Mouse (Mus musculus) midbrain, embryonic 14.5 days (tissue): Measurements from ENCODE around the gene Ppih. TPM values are rescaled to one million over a fixed set of nuclear protein-coding genes. Genes with fewer than 3 reads are reported as not detected.
"Not testable (repeated sequence)": the region's sequence is repeated elsewhere in the genome, so short reads cannot be mapped to it uniquely, and the experiment has no call there.

Source experiments
- ATAC-seq: fragments of 200-750 bp; cut with Nextera tagmentation; 2 replicates; pipeline ENCODE4 v1.8.0; 2017; ENCODE audit warnings: moderate number of reproducible peaks, moderate library complexity; ENCODE audit not compliant: low FRiP score, low TSS enrichment
- DNase-seq: peaks from one replicate; pipeline ENCODE4 v3.0.0-alpha.2; 2015
- H3K27ac ChIP-seq: fragments of 300-500 bp; sonication (generic); replicated peaks from 2 replicates; pipeline ENCODE4 v1.5.1; 2014; ENCODE audit warnings: mild to moderate bottlenecking, low read depth, low read length, moderate library complexity
- H3K27me3 ChIP-seq: fragments of 300-500 bp; sonication (generic); 2 replicates; pipeline ENCODE4 v1.6.1; 2014; ENCODE audit warnings: low read length, control low read depth, mixed read lengths; ENCODE audit not compliant: control insufficient read depth, insufficient read depth
- H3K36me3 ChIP-seq: fragments of 300-500 bp; sonication (generic); 2 replicates; pipeline ENCODE4 v1.6.1; 2014; ENCODE audit warnings: low read length, control low read depth; ENCODE audit not compliant: control insufficient read depth, insufficient read depth
- H3K4me1 ChIP-seq: fragments of 300-500 bp; sonication (generic); 2 replicates; pipeline ENCODE4 v1.6.1; 2014; ENCODE audit warnings: mild to moderate bottlenecking, antibody characterized with exemption, low read length, control low read depth; ENCODE audit not compliant: control insufficient read depth, insufficient read depth
- H3K4me2 ChIP-seq: fragments of 300-500 bp; sonication (generic); 2 replicates; pipeline ENCODE4 v1.6.1; 2014; ENCODE audit warnings: mild to moderate bottlenecking, low read length, moderate library complexity
- H3K4me3 ChIP-seq: fragments of 300-500 bp; sonication (generic); replicated peaks from 2 replicates; pipeline ENCODE4 v1.5.1; 2014; ENCODE audit warnings: low read depth, low read length
- H3K9ac ChIP-seq: fragments of 300-500 bp; sonication (generic); replicated peaks from 2 replicates; pipeline ENCODE4 v1.6.1; 2014; ENCODE audit warnings: mild to moderate bottlenecking, low read length, moderate library complexity
- H3K9me3 ChIP-seq: fragments of 300-500 bp; sonication (generic); 2 replicates; pipeline ENCODE4 v1.6.1; 2016; ENCODE audit warnings: low read length, control low read depth, mixed read lengths; ENCODE audit not compliant: control insufficient read depth
- WGBS: fragments of 180-500 bp; shearing (Covaris S2); extraction: QIAGEN DNeasy Blood & Tissue Kit; methylation state at CpG from one replicate; pipeline ENCODE4 v1.1.7; 2014; 5-methylcytosine and 5-hydroxymethylcytosine counted together
- polyA plus RNA-seq: library from polyadenylated mRNA; unstranded; fragments of >200 nt; fragmentation: Nextera tagmentation; extraction: Ambion mirVana; gene quantifications from 2 replicates; pipeline ENCODE4 v1.2.1, GENCODE M21; 2014

Gene Ppih
- polyA plus RNA-seq, 1 experiment from 2014 or later: 57.6 TPM

DNA sequence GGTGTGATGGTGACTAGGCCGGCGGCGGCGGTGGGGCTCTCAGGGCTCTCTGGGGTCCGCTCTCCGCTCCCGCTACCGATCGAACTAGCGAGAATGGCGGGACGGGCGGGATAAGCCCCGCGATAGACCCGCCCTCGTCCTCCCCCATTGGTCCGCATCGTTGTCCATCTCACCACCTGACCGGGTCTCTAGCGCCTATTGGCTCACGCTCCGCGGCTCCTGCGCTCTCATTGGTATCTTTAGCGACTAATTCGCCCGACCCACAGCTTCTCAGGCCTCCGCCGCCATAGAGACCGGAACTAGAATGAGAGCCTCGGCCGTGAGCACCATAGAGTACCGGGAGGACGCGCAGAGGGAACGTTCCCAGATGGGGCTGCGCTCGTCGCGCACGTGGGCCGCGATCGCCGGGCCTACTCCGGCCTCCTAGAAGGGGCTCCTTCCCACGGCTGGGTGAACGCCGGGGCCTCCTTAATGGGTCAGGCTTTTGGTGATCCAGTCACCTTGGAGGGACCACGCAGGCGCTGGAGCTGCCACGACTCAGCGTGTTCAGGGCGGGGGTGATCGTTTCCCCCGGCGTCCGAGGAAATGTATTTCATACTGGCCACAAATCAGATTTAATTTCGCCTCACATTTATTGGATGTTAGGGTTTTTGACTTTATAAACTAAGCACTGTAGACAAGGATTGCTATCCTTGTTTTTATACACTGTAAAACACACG is 25.8 kb downstream of the Ppih start, which contains the start of gene Ybx1:
Ybx1 (minus strand) TSS at position 190 of the 719 bp plus-strand sequence.
- ATAC-seq (peak; percentile 99), DNase-seq (peak; percentile 99)
- Histone ChIP-seq H3K27me3 (no peaks in the 10 kb centered on the region), H3K4me2 (peak within 1 kb of the TSS; percentile 72), H3K9me3 (no peaks in the 10 kb centered on the region), H3K4me1 (peaks cover 17% of the 10 kb centered on the region), H3K9ac (peak within 1 kb of the TSS; percentile 85), H3K36me3 (peaks cover 6% of the 10 kb centered on the region; the same call in 1 of the 2 replicates), H3K27ac (peak within 1 kb of the TSS; percentile 93), H3K4me3 (peak within 1 kb of the TSS; percentile 93)
- under 1% methylated on average over 61 of the region's 61 CpGs for WGBS

DNA sequence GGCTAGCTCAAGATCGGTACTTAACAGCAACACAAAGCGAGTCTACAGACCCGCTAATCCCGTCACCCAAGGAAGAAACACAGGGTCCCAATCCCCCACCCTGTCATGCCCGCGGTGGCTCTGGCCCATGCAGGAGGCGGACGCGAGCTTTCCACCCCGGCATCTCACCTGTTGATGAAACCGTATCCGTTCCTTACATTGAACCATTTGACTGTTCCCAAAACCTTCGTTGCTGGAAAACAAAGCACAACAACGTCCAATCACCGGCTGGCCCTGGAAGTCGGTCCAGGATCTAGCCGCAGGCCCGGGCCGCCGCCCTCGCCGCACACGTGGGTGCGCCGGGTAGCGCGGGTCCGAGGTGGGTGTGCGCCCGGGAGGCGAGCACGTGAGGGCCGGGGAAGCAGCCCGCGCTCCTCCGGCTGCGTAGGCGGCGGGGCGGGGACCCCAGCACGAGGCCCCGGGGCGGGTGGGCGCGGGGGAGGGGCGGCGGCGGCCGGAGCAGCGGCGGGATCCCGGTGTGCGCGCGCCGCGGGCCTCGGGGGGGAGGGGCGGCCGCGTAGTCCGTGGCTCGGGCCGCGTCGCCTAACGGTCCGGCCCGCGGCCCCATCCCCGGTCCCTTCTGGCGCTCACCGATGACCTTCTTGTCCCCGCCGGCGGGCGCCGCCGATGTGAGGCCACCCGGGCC is 26.6 kb downstream of the Ppih start:
- peak overlapping the region; percentile 72 for H3K4me2 ChIP-seq
- no peaks in the 10 kb centered on the region for H3K9me3 ChIP-seq
- no peaks in the 10 kb centered on the region for H3K27me3 ChIP-seq
- ATAC-seq (peak; percentile 18), DNase-seq (peak; percentile 56)
- H3K9ac ChIP-seq: peak overlapping the region; percentile 85
- peaks cover 8% of the 10 kb centered on the region; the same call in 1 of the 2 replicates for H3K36me3 ChIP-seq
- H3K4me3 ChIP-seq: peak overlapping the region; percentile 93
- H3K27ac ChIP-seq: peak overlapping the region; percentile 87
- WGBS: under 1% methylated on average over 55 of the region's 80 CpGs
- peaks cover 17% of the 10 kb centered on the region for H3K4me1 ChIP-seq

DNA sequence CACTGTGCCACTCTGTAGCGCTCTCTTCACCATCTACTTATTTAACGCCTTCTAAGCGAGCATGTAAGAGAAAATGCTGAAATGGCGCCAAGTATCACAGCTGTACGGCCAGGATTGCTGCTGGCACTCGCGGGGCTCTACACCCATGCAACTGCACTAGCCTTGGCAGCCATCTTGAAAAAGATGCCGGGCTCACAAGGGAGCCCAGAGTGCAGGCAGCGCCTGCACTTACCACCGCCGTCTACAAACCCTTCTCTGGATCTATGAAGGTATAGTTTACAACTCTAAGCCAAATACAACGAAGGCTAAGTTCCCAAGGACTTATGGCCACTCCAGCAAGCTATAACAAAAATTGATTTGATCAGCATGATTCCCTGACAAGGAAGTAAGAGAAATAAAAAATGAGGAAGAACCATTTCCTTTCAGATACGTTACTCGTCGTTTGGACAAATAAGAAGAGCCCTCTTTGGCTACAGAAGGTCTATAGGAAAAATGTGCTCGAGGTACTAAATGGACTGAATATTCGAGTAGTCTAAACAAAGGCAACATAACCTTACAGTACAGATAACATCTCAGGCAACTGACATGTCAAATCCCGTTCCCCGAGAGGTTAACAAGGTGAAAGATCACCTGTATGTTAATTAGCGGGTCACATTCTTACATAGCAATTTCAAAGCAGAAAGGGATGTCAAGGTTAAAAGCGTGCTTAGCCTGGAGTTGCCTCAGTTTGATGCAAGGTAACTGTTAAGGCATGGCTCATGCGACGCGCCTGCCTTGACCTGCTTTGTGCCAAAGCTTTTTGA is 27.4 kb downstream of the Ppih start:
- DNase-seq (peak; percentile 81), ATAC-seq (no peak)
- Histone ChIP-seq H3K27ac (peak overlapping the region; percentile 87), H3K9ac (peak overlapping the region; percentile 85), H3K4me1 (peaks cover 17% of the 10 kb centered on the region), H3K4me3 (peak overlapping the region; percentile 93), H3K9me3 (no peaks in the 10 kb centered on the region), H3K27me3 (no peaks in the 10 kb centered on the region), H3K36me3 (peaks cover 8% of the 10 kb centered on the region; the same call in 1 of the 2 replicates), H3K4me2 (peak overlapping the region; percentile 72)
- WGBS: 1% methylated on average over 24 of the region's 24 CpGs

DNA sequence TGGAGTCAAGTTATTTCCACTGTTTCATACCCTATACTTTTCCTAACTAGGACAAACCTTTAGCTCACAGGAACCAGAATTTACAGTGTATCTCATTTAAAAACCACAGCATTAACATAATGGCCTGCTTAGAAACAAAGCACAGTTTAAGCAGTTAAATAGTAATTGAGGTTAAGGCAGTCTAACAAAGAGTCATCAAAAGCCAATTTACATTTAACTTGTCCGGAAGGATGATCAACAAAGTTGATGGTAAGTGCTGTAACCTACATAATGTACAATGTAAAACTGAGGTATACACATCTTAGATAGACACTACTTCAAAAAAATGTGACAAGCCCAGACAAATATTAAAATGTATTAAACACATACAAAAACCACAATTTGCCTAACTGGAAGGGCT is 28.4 kb downstream of the Ppih start:
- DNase-seq (no peak), ATAC-seq (no peak)
- Histone ChIP-seq H3K27me3 (no peaks in the 10 kb centered on the region), H3K27ac (no peak overlapping the region), H3K9ac (peak overlapping the region; percentile 85; the same call in 1 of the 2 replicates), H3K4me1 (peaks cover 19% of the 10 kb centered on the region), H3K4me2 (peak overlapping the region; percentile 72), H3K36me3 (peaks cover 8% of the 10 kb centered on the region; the same call in 1 of the 2 replicates), H3K9me3 (no peaks in the 10 kb centered on the region), H3K4me3 (peak overlapping the region; percentile 93)
- WGBS: 91% methylated on average over 1 of the region's 1 CpGs

DNA sequence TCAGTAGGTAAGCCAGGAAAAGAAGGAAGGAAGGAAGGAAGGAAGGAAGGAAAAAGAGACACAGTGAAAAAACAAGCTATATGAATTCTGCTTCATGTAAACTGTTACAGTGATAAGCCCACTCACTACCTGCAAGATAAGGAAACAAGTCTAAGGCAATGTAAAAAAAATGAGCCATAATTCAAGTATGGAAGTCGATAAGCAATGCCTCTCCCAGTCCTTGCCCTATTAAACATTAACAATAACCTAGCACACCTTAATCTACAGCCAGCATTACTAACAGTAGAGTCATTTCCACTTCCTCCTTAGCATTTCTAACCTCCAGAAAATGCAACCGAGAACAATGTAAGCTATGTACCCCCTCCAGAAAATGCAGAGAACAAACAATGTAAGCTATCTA is 35.0 kb downstream of the Ppih start:
- Histone ChIP-seq H3K27ac (no peak overlapping the region), H3K27me3 (no peaks in the 10 kb centered on the region), H3K9ac (no peak overlapping the region), H3K9me3 (no peaks in the 10 kb centered on the region), H3K4me1 (peaks cover 6% of the 10 kb centered on the region; the same call in 1 of the 2 replicates), H3K4me3 (no peak overlapping the region), H3K4me2 (no peak overlapping the region), H3K36me3 (peaks cover 47% of the 10 kb centered on the region)
- DNase-seq (no peak), ATAC-seq (no peak)
- WGBS: 93% methylated on average over 2 of the region's 2 CpGs

DNA sequence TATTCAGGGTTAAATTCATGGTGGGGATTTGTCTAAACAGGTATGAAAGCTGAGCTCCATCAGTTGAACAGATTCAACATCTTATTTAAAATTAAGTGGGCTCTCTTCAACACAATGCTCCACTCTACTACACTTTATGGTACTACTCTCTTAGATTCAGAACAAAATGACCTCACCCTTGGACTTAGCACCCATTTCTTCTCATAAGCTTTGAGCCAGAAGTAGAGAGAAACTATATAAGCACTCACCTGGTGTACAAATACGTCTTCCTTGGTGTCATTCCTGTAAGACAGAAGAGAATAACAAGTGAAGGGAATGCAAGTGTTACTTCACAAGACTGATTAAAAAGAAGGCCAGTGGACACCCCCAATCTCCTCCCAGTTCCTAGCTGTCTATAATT is 35.5 kb downstream of the Ppih start:
- H3K4me2 ChIP-seq: no peak overlapping the region
- ATAC-seq (no peak), DNase-seq (no peak)
- WGBS: 92% methylated on average over 1 of the region's 1 CpGs
- H3K36me3 ChIP-seq: peaks cover 51% of the 10 kb centered on the region
- no peaks in the 10 kb centered on the region for H3K27me3 ChIP-seq
- H3K9ac ChIP-seq: no peak overlapping the region
- peaks cover 4% of the 10 kb centered on the region; the same call in 1 of the 2 replicates for H3K4me1 ChIP-seq
- no peak overlapping the region for H3K27ac ChIP-seq
- no peak overlapping the region for H3K4me3 ChIP-seq
- no peaks in the 10 kb centered on the region for H3K9me3 ChIP-seq

DNA sequence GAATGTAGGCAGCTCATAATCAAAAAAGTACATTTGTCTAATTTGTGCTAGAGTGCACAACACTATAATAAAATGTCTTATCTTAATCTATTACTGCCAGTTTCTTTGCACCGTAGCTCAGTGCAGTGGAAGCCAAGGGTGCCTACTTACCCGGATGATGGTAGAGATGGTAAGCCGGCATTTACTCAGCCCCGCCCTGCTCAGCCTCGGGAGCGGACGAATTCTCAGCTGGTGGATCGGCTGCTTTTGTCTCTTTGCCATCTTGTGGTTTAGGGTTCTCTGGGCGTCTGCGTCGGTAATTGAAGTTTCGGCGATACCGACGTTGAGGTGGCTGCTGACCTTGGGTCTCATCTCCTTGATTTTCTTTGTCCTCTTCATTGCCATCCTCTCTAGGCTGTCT is 41.6 kb downstream of the Ppih start:
- ATAC-seq, DNase-seq, H3K9ac ChIP-seq, H3K4me3 ChIP-seq, H3K27ac ChIP-seq, H3K9me3 ChIP-seq, H3K4me1 ChIP-seq, H3K27me3 ChIP-seq, H3K4me2 ChIP-seq: not testable (repeated sequence)
- H3K36me3 ChIP-seq: peaks cover 90% of the 10 kb centered on the region
- WGBS: 91% methylated on average over 15 of the region's 15 CpGs

DNA sequence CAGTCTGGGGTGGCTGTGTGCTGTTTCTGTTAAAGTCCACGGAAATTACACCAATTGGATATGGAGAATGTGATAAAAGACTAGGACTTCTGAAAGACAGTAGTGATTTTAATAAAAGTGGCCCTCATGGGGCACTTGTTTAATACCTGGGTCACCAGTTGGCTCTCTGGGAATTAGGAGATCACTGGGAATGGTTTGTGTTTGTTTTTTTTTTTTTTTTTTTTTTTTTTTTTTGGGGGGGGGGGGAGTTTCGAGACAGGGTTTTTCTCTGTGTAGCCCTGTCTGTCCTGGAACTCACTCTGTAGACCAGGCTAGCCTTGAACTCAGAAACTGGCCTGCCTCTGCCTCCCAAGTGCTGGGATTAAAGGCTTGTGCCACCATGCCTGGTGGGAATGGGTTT is 44.6 kb downstream of the Ppih start:
- Histone ChIP-seq H3K27ac (no peak overlapping the region), H3K36me3 (peaks cover 90% of the 10 kb centered on the region)
- ATAC-seq: no peak

More for the DNA sequence above, 44.6 kb downstream of the Ppih start:
- H3K4me3 ChIP-seq: no peak overlapping the region
- H3K9me3 ChIP-seq: no peaks in the 10 kb centered on the region
- WGBS: 83% methylated on average over 2 of the region's 2 CpGs
- no peak overlapping the region for H3K4me2 ChIP-seq
- H3K9ac ChIP-seq: no peak overlapping the region
- H3K27me3 ChIP-seq: no peaks in the 10 kb centered on the region
- DNase-seq: no peak
- no peaks in the 10 kb centered on the region for H3K4me1 ChIP-seq
